Mouse (Mus musculus): ENCODE measurements around the gene Minpp1. TPM values are rescaled to one million over a fixed set of nuclear protein-coding genes. Genes with fewer than 3 reads are reported as not detected.

Minpp1 gene
- polyA plus RNA-seq, 1 experiment: 29.1 TPM

DNA sequence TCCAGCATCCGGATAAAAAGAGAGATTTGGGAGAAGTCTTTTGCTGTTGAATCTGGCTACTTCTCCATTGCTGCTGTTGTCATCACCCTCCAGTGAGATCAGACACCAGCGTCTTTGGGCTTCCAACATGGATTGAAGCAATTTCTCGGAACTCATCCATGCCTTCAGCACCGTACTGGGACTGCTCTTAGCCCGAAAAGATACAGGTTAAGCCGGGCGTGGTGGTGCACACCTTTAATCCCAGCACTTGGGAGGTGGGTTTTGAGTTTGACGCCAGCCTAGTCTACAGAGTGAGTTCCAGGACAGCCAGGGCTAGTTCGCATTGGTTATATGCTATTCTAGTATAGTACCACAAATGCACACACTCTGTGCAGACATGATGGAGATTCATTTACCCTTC lies 31.0 kb downstream of the Minpp1 start:
- 96% methylated on average over 9 of the region's 9 CpGs for WGBS
- TF ChIP-seq POLR2A (IDR thresholded peaks at IDR 0.05; ENCODE audit: borderline replicate concordance, extremely low read depth, low read depth, low read length) (no peak), CTCF (IDR thresholded peaks at IDR 0.05; ENCODE audit: insufficient read depth, low read length) (no peak)
- Histone ChIP-seq H3K4me1 (ENCODE audit: control insufficient read depth, insufficient read depth, low read length) (no peaks in the 10 kb centered on the region), H3K4me3 (replicated peaks; ENCODE audit: extremely low read depth, low read depth, low read length) (no peak overlapping the region)
- DNase-seq: no peak

- WGBS: 81% methylated on average over 3 of the region's 3 CpGs
- DNase-seq: no peak
- H3K4me1 ChIP-seq (ENCODE audit: control insufficient read depth, insufficient read depth, low read length): no peaks in the 10 kb centered on the region
- H3K4me3 ChIP-seq (replicated peaks; ENCODE audit: extremely low read depth, low read depth, low read length): no peak overlapping the region
- no peak for TF ChIP-seq POLR2A (IDR thresholded peaks at IDR 0.05; ENCODE audit: borderline replicate concordance, extremely low read depth, low read depth, low read length)
- TF ChIP-seq CTCF (IDR thresholded peaks at IDR 0.05; ENCODE audit: insufficient read depth, low read length): no peak
These were observed 35.9 kb downstream of the Minpp1 start for GRCm38 (mm10) chr19:32521446-32521845.

- no peaks in the 10 kb centered on the region for H3K4me1 ChIP-seq (ENCODE audit: control insufficient read depth, insufficient read depth, low read length)
- WGBS: 97% methylated on average over 5 of the region's 5 CpGs
- TF ChIP-seq POLR2A (IDR thresholded peaks at IDR 0.05; ENCODE audit: borderline replicate concordance, extremely low read depth, low read depth, low read length) (no peak), CTCF (IDR thresholded peaks at IDR 0.05; ENCODE audit: insufficient read depth, low read length) (no peak)
- no peak overlapping the region for H3K4me3 ChIP-seq (replicated peaks; ENCODE audit: extremely low read depth, low read depth, low read length)
- DNase-seq: no peak
These were observed 36.7 kb downstream of the Minpp1 start for GRCm38 (mm10) chr19:32522247-32522646.

GRCm38 (mm10) chr19:32522753-32523307 lies 37.3 kb downstream of the Minpp1 start:
- 80% methylated on average over 8 of the region's 8 CpGs for WGBS
- TF ChIP-seq CTCF (IDR thresholded peaks at IDR 0.05; ENCODE audit: insufficient read depth, low read length) (no peak), POLR2A (IDR thresholded peaks at IDR 0.05; ENCODE audit: borderline replicate concordance, extremely low read depth, low read depth, low read length) (no peak)
- DNase-seq: no peak
- Histone ChIP-seq H3K4me1 (ENCODE audit: control insufficient read depth, insufficient read depth, low read length) (no peaks in the 10 kb centered on the region), H3K4me3 (replicated peaks; ENCODE audit: extremely low read depth, low read depth, low read length) (no peak overlapping the region)

GRCm38 (mm10) chr19:32523769-32524515 lies 38.4 kb downstream of the Minpp1 start:
- no peaks in the 10 kb centered on the region for H3K4me1 ChIP-seq (ENCODE audit: control insufficient read depth, insufficient read depth, low read length)
- DNase-seq: no peak
- 68% methylated on average over 14 of the region's 14 CpGs for WGBS
- TF ChIP-seq POLR2A (IDR thresholded peaks at IDR 0.05; ENCODE audit: borderline replicate concordance, extremely low read depth, low read depth, low read length): no peak
- no peak for TF ChIP-seq CTCF (IDR thresholded peaks at IDR 0.05; ENCODE audit: insufficient read depth, low read length)
- H3K4me3 ChIP-seq (replicated peaks; ENCODE audit: extremely low read depth, low read depth, low read length): no peak overlapping the region

- 68% methylated on average over 3 of the region's 3 CpGs for WGBS
- no peak for DNase-seq
These were observed 38.9 kb downstream of the Minpp1 start for GRCm38 (mm10) chr19:32524516-32524860.

GRCm38 (mm10) chr19:32527139-32527538 lies 41.6 kb downstream of the Minpp1 start:
- TF ChIP-seq CTCF (IDR thresholded peaks at IDR 0.05; ENCODE audit: insufficient read depth, low read length) (no peak), POLR2A (IDR thresholded peaks at IDR 0.05; ENCODE audit: borderline replicate concordance, extremely low read depth, low read depth, low read length) (no peak)
- 97% methylated on average over 5 of the region's 5 CpGs for WGBS
- Histone ChIP-seq H3K4me3 (replicated peaks; ENCODE audit: extremely low read depth, low read depth, low read length) (no peak overlapping the region), H3K4me1 (ENCODE audit: control insufficient read depth, insufficient read depth, low read length) (no peaks in the 10 kb centered on the region)
- no peak for DNase-seq

More at GRCm38 (mm10) chr19:32524516-32524860, 38.9 kb downstream of the Minpp1 start:
- Histone ChIP-seq H3K4me3 (replicated peaks; ENCODE audit: extremely low read depth, low read depth, low read length) (no peak overlapping the region), H3K4me1 (ENCODE audit: control insufficient read depth, insufficient read depth, low read length) (no peaks in the 10 kb centered on the region)
- TF ChIP-seq POLR2A (IDR thresholded peaks at IDR 0.05; ENCODE audit: borderline replicate concordance, extremely low read depth, low read depth, low read length) (no peak), CTCF (IDR thresholded peaks at IDR 0.05; ENCODE audit: insufficient read depth, low read length) (no peak)

- 45% methylated on average over 3 of the region's 3 CpGs for WGBS
These were observed 43.2 kb downstream of the Minpp1 start for GRCm38 (mm10) chr19:32528723-32529122.

GRCm38 (mm10) chr19:32529252-32529942 lies 43.8 kb downstream of the Minpp1 start:
- WGBS: 82% methylated on average over 11 of the region's 11 CpGs
- no peak for TF ChIP-seq POLR2A (IDR thresholded peaks at IDR 0.05; ENCODE audit: borderline replicate concordance, extremely low read depth, low read depth, low read length)
- no peak for TF ChIP-seq CTCF (IDR thresholded peaks at IDR 0.05; ENCODE audit: insufficient read depth, low read length)
- DNase-seq: no peak
- H3K4me3 ChIP-seq (replicated peaks; ENCODE audit: extremely low read depth, low read depth, low read length): no peak overlapping the region
- no peaks in the 10 kb centered on the region for H3K4me1 ChIP-seq (ENCODE audit: control insufficient read depth, insufficient read depth, low read length)

More at GRCm38 (mm10) chr19:32528723-32529122, 43.2 kb downstream of the Minpp1 start:
- TF ChIP-seq CTCF (IDR thresholded peaks at IDR 0.05; ENCODE audit: insufficient read depth, low read length) (no peak), POLR2A (IDR thresholded peaks at IDR 0.05; ENCODE audit: borderline replicate concordance, extremely low read depth, low read depth, low read length) (no peak)
- no peak for DNase-seq
- Histone ChIP-seq H3K4me3 (replicated peaks; ENCODE audit: extremely low read depth, low read depth, low read length) (no peak overlapping the region), H3K4me1 (ENCODE audit: control insufficient read depth, insufficient read depth, low read length) (no peaks in the 10 kb centered on the region)

Data from lung, adult 2 months (tissue).